In the genomic region with DNA sequence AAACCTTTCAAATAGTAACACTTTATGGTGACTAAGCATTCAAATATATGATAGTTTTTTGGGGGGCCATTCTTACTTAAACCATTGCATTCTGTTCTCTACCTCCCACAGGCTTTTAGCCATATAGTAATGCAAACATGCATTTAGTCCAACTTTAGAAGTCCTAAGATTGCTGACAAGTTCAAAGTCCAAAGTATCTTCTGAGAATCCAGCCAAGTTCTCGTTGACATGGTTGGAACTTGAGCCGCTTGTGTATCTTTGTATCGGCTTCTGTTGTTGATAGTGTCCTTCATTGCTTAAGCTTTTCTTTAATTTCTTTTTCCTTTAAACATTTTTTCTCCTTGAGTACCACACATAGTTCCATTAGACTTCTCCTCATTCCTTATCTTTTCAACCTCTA, we compare ENCODE assay signal across 17 mouse cellular contexts.
"Had no signal": no experiment of that assay in that cellular context is flagged by ENCODE, and none has a peak within 500 bp of the region (broad histone marks: within the 10 kb centered on the region; RNA-seq: fewer than 3 reads in every experiment).

No protein-coding gene starts in this region.

- H3K9me3 ChIP-seq: lung, embryonic 15.5 days; megakaryocyte, embryonic 14.5 days; midbrain, embryonic 13.5 days; midbrain, embryonic 15.5 days; neural tube, embryonic 12.5 days; stomach, embryonic 15.5 days had no signal

- H3K4me1 ChIP-seq: lung, embryonic 15.5 days; midbrain, embryonic 13.5 days; midbrain, embryonic 15.5 days; neural tube, embryonic 12.5 days; stomach, embryonic 15.5 days had no signal

- H3K27ac ChIP-seq: lung, embryonic 15.5 days; macrophage; midbrain, embryonic 13.5 days; midbrain, embryonic 15.5 days; neural tube, embryonic 12.5 days; stomach, embryonic 15.5 days; stomach, postnatal 0 days had no signal

- DNase-seq: lung, adult 2 months; lung, postnatal 14 days; lung, postnatal 36 days; right cerebral cortex, postnatal 14 days; thymus, adult 2 months; thymus, postnatal 25 days; thymus, postnatal 4 days had no signal

- H3K36me3 ChIP-seq: midbrain, embryonic 13.5 days; midbrain, embryonic 15.5 days; neural tube, embryonic 12.5 days; stomach, embryonic 15.5 days had no signal

- H3K9ac ChIP-seq: lung, embryonic 15.5 days; midbrain, embryonic 13.5 days; midbrain, embryonic 15.5 days; neural tube, embryonic 12.5 days; stomach, embryonic 15.5 days had no signal

- ATAC-seq: lung, postnatal 0 days; midbrain, embryonic 13.5 days; midbrain, embryonic 15.5 days had no signal

- H3K27me3 ChIP-seq: lung, embryonic 15.5 days; megakaryocyte, embryonic 14.5 days; midbrain, embryonic 13.5 days; midbrain, embryonic 15.5 days; neural tube, embryonic 12.5 days; stomach, embryonic 15.5 days had no signal

- H3K4me3 ChIP-seq: lung, embryonic 15.5 days; megakaryocyte, embryonic 14.5 days; midbrain, embryonic 13.5 days; midbrain, embryonic 15.5 days; neural tube, embryonic 12.5 days; stomach, embryonic 15.5 days had no signal

- H3K4me2 ChIP-seq: lung, embryonic 15.5 days; midbrain, embryonic 11.5 days; midbrain, embryonic 13.5 days; midbrain, embryonic 15.5 days; neural tube, embryonic 12.5 days; stomach, embryonic 15.5 days had no signal
